Mouse (Mus musculus) embryo, embryonic 10.5 days (tissue): ENCODE data around the gene Trim38.

Experiments used
- DNase-seq: peaks from one replicate; pipeline ENCODE4 v3.0.0-alpha.2; 2015; ENCODE audit warnings: low spot score

Trim38 gene

DNA sequence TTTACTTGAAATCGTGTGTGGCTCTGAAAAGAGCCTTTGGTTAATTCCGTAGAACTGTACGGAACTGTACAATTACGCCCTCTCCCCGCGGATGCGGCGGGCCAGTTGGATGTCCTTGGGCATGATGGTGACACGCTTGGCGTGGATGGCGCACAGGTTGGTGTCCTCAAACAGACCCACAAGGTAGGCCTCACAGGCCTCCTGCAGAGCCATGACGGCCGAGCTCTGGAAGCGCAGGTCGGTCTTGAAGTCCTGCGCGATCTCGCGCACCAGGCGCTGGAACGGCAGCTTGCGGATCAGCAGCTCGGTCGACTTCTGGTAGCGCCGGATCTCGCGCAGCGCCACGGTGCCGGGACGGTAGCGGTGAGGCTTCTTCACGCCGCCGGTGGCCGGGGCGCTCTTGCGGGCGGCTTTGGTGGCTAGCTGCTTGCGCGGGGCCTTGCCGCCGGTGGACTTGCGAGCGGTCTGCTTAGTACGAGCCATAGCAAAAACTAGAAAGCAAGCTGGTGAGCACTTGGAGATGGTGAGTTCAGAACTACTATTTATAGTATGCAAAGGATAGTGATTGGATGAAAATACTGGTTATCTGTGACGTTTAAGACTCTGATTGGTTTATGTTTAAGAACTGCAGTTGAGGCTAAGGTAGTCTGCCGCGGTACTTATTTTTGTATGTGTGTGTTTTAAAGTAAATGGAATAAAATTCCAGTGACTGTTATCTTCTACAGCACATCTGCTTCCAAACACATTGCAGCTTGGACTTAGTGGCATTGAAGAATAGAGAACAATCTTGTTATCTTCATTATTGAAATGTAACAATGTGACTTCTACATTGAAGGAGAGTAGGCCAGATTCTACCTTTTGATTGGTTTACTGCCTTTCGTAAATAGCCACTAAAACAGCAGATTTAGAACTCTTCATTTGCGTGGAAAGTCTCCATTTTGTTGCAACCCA is 7.6 kb upstream of the Trim38 start, which contains the start of gene Hist1h3a:
Hist1h3a (minus strand) TSS at position 516 of the 951 bp plus-strand sequence.
- peak; percentile 90 for DNase-seq

DNA sequence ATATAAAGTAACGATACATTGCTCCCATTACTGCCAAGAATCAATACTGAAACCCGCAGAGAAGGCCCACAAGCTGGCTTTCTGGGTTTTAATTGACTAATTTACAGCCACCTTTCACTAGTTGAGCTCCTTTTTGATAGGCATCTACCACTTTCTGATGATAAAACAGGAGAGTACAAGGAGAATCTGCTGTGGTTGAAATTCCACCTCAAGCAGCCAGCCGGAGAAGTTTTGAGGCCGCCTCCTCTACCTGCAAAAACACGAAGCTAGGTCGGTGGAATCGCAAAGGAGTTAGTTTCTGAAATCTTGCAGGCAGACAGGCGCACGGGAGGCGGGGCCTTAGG is 6.5 kb upstream of the Trim38 start:
- no peak for DNase-seq

DNA sequence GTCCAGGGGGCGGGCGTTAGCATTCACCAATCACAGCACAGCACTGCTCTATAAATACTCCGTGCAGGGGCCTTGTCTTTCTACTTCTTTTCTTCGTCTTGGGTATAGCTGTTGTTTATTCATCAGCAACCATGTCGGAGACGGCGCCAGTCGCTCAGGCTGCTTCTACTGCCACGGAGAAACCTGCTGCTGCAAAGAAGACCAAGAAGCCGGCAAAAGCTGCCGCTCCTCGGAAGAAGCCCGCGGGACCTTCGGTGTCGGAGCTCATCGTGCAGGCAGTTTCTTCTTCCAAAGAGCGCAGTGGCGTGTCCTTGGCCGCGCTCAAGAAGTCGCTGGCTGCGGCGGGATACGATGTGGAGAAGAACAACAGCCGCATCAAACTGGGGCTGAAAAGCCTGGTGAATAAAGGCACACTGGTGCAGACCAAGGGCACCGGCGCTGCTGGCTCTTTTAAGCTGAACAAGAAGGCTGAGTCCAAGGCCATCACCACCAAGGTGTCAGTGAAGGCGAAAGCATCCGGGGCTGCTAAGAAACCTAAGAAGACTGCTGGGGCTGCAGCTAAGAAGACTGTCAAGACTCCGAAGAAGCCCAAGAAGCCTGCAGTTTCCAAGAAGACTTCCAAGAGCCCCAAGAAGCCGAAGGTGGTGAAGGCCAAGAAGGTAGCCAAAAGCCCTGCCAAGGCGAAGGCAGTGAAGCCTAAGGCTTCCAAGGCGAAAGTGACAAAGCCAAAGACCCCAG is 6.0 kb upstream of the Trim38 start, which contains the start of gene Hist1h1a:
Hist1h1a (plus strand) TSS at position 81 of the 738 bp plus-strand sequence.
- peak; percentile 98 for DNase-seq

DNA sequence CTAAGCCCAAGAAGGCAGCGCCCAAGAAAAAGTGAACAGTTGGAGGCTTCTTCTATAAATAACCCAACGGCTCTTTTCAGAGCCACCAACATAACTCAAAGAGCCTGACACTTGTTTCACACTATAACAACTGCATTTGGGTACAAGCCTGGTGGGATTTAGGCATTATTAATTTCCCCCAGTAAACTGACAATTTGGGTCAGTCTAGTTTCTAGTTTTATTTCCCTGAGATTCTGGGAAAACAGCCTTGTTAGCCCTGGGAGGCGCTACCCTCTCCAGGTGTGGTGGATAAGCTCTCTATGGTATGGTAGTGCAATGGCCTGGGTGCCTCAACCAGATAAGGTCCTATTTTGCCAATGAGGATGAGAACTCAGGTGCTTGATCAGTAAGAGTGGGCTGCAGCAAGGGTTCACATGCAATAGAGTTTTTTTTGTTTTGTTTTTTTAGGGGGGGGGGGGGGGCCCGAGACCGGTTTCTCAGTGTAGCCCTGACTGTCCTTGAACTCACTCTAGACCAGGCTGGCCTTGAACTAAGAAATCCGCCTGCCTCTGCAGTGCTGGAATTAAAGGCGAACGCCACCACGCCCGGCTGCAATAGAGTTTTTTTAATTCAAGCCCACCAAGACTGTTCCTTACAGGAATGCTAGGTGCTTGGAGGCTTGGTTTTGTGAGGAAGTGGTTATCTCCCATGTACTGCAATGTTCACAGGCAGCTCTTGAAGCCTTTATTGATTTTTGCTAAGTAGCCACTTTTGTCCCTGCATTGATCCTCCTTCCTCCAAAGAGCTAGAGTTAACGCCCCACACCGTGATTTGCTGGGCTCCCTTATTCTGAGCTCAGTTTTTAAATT is 5.2 kb upstream of the Trim38 start:
- DNase-seq, result peak; percentile 61

DNA sequence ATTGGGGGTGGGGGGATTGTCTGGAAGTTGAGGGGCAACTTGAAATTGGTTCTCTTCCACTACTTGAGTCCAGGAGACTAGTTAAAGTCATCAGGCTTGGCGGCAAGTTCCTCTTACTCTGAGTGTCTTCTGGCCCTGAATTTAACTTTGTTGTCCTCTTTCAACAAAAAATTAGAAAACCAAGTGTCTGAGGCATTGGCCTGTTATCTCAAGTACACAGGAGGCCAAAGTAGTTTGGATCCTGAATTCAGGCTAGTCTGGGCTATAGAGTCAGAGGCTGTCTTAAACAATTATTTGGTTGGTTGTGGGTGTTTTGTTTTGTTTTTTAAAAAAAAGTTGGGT is 4.6 kb upstream of the Trim38 start:
- no peak for DNase-seq

DNA sequence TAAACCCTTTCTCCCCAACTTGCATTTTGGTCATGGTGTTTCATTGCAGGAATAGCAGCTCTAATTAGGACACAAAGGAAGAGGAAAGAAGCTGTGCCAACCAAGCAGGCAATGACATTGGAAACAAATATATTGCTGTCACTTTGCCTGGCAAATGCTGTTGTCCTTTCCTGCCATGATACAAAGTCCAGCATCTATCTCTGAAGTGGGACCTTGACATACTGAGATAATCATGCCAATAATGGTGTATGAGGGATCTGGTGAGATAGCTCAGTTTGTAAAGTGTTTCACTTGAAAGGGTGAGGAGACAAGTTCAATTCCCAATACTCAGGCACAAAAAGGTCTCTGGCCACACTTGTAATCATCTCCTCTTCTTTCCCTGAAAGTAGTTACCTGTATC is 2.9 kb upstream of the Trim38 start:
- DNase-seq, result no peak

DNA sequence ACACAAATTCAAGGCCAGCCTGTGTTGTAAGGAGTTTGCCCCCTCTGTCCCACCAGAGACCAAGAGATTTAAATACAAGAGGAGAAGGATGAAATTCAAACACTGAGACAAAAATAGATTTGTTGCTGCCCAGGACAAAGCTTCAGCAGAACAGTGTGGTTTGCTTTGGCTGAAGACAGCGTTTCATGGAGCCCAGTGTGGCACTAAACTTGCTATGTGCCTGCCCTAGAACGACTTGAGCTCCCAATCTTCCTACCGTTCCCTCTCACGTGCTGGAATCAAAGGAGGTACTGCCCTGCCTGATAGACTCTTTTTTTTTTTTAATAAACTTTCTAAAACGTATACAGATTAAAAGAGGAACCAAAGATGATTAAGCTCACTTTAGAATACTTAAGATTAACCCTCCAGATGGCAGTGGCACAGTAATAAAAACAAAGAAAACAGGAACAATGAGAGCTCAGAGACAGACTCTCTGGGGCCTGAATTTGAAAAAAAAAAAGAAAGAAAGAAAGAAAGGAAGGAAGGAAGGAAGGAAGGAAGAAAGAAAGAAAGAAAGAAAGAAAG is 797 bp upstream of the Trim38 start:
- no peak for DNase-seq

DNA sequence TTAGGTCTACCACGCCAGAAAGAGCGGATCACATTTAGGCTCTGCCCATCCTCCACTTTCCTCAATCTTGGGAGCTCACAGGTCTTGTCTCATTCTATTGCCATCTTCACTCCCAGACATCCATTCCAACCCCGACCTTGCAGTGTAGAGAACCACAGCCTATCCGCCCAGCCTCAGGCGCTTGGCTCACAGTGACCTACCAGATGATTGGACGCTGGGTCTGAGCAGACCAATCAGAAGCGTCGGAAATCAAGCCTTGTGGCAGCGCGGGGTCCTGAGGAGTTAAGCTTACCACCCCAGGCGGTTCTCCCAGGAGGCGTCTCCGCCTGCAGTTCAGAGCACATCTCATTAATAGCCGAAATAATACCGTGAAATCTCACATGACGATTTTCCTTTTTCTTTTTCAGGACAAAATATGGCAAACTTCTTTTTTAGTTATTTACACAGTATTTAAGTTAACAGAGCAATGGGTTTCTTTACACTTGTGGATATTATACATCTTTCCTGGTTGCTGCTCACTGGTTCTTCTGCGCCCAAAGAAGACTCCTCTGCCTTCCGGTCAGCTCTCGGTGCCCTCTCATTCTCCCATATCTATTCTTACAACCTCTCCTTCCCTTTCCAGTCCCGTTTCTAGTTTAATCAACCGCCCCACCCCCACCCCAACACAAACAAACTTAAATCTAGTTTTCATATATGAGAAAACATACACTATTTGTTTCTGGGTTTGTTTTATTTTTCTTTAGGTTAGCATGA is 3.0 kb downstream of the Trim38 start:
- peak; percentile 83 for DNase-seq

DNA sequence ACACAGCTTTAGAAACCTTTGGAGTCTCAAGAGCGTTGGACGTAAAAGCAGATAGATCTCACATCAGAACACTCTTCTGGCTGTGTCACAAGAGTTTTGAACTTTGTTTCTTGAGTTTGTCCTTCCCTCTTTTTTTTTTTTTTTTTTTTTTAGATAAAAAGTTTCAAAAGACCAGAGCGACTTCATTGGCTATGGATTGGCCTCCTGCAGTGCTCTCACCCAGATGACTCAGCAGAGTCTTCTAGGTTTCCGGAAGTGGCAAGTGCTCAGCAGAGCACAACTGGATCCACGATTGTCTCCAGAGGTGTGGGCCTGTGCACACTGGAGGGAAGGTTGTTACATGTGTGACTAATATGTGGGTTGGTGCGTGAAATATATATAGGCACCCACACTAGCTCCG is 8.6 kb downstream of the Trim38 start:
- no peak for DNase-seq

DNA sequence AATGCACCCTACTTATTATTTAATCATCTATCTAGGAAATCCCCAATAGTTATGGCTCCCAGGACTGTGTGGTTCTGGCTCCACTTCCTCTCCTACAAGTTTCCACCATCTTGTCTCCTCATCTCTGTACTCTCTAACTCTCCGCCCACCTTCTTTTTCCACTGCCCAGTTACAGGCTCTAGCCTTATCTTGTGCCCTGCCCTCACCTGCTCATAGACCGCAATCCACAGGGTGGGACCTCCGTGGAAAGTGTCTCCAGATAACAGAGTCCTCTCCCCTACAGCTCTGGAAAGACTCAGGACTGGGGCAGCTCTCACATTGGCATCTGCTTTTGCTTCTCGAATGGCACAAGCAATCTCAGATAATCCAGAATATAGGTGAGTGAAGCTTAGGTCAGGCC is 9.3 kb downstream of the Trim38 start:
- DNase-seq, result no peak

DNA sequence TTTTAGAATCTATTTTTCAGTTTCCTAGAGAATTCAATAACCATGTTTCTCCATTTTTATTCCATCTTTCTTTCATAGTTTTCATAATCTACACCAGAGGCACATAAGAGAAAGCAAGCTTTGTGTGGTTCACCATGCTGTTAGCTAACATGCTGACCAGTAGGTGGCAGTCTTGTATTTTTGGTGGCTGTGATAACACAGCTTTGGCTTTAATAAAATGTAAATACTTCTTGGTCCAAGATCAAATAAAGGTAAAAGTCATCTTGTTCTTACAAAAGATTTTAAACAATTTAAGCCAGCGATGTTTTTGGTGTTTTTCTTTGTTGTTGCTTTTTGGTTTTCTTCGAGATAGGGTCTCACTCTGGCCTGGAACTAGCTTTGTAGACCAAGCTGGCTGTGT is 22.8 kb downstream of the Trim38 start:
- peak; percentile 77 for DNase-seq

DNA sequence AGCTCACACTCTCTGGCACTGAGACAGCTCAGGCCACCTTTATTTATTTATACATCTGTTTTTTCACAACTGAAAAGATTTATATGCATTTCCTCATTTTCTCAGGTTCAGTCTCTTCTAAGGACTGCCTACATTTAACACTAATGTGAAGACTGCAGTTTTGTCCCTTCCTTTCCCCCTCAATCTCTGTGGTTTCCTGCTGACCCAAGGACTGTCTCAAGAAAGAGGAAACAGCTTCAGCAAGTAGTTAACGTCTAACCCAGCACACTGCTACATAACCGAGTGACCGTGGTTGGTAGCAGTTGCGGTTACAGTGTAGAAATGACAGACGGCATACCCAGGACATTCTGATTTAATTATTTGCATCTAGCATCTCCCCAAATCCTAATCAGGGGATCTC is 29.7 kb downstream of the Trim38 start:
- no peak for DNase-seq

DNA sequence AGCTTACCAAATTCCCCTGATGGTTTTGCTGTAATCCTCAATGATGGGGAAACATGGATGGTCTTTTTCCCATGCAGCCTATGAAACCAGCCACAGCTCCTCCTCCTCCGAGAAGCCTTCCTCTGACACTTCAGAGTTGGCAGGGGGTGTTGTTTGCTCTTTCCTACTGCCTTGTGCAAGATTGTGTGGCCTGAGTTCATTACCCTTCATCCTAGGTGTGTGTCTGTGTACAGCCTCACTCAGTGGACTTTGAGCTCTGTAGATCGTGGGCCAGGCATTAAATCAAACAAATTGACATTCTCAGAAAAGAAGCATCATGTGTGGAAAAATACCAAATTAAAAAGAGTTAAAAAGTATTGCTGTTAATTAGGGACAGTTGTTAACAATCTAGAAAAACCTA is 34.8 kb downstream of the Trim38 start:
- DNase-seq, result no peak

DNA sequence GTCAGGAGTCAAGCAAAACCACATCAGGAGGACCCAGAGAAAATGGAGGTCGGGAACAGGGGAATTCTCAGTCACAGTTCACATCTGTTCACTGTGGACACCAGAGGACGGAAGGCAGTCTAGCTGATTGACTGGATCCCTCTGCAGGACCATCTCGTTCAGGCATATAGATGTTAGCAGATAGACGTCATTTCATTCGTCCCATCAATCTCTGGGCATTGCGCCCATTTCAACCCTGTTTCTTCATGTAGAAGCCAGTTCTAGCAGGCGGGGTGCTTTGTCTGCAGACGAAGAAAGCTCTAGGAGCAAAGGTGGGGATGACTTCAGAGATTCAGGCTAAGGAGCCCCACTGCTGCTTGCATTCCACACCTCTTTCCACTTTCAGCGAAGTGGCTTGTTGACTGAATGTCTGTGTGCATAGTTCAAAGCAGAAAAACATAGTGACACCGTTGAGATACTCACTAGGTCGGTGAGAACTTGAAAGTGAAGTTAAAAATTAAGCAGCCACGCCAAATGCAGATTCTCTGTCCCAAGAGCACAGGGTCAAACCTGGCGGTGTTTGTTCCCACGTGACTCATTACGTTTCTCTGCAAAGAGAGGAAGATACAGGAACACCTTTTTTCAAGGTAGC is 36.8 kb downstream of the Trim38 start, which contains the start of gene Slc17a2:
Slc17a2 (plus strand) TSS at position 572 of the 631 bp plus-strand sequence.
- no peak for DNase-seq

DNA sequence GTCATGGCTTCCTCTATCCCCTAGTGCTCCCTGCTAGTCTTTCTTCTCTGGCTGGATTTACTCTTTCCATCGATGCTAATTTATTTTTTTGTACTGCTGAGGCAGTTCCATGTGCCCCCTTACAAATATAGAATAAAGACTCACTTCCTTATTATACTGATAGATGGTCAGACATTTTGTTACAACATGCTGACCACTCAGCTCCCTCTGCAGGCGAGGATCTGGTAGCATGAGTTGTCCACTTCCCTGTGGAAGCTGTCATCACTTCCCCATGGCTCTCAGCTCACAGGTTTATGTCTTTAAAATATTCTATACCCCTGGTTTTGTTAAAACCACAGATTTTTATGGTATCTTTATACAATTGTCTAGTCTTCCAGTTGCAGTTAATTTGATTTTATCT is 46.4 kb downstream of the Trim38 start:
- no peak for DNase-seq

DNA sequence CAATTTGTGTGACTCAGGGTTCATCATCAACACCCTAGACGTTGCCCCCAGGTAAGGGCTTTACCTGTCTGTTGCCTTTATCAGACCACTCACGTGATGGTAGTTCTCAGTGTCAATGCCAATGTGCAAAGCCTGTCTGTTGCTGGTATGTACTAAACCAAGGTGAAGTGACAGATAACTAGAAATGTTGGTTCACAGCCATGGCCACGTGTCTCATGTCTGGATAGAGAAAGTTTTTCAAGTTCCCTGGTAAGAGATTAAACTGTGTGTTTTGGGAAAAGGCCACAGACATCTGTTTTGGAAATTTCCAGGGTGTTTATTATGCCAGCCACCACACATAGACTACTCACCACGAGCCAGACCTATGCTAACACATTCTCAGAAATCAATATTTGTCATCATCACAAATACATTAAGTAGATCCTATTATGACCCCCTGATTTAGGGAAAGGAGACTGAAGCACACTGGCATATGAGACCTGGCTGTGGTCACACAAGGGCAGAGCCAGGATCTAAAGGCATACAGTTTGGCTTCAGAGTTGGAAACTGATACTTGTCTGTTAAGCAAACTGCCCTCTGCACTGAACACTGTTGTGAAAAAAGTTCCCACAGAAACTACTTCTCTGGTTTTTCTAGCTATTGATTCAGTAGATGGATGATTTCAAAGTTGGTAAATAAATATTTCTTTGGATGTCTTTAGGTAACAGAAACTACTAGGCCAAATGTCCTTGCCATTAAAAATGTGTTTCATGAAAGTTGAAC is 50.6 kb downstream of the Trim38 start:
- DNase-seq, result no peak

DNA sequence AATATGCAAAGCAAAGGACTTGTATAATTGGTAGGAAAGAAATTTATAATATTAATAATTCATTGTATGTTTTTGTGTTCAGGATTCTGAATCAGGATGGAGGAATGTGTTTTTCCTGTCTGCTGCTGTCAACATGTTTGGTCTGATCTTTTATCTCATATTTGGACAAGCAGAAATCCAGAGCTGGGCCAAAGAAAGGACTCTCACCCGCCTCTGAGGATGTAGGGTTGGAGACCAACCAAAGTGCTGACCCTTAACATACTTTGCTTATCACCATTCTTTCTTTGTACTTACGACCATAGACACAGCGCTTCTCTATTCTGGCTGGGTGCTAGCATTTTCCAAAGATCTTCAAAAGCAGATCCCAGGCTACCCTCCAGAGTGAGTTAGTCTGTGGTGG is 52.5 kb downstream of the Trim38 start:
- DNase-seq, result no peak

DNA sequence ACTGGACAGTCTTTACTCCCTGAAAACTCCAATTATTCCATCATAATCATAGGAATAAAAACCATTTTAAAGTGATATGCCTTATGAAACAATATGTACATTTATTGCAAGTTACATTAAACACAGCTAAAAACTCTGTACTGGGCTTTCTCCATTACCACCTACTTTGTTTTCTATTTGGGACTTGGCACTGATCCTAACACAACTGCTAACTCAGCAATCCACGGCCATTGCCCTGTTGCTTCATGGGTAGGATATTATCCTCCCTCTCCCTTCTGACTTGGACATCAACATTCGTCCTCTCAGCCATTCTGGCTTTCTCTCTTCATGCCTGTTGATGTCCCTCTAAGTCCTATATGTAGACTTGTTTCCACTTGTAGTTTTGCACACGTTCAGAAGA is 56.9 kb downstream of the Trim38 start:
- no peak for DNase-seq

DNA sequence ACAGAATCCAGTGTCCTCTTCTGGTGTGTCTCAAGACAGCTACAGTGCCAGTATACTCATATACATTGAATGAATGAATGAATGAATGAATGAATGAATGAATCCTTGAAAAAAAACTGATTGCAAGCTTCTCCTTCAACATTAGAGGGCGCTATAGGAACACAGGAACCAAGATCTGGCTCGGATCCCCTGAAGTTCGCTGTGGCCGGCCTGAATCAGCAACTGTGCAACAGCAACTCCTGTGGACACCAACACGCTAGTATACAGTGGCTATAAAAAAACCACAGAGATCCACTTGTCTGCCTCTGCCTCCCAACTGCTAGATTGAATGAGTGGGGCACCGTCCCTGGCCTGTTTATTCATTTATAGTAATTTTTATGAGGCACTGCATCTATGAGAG is 63.3 kb downstream of the Trim38 start:
- DNase-seq, result peak; percentile 80

DNA sequence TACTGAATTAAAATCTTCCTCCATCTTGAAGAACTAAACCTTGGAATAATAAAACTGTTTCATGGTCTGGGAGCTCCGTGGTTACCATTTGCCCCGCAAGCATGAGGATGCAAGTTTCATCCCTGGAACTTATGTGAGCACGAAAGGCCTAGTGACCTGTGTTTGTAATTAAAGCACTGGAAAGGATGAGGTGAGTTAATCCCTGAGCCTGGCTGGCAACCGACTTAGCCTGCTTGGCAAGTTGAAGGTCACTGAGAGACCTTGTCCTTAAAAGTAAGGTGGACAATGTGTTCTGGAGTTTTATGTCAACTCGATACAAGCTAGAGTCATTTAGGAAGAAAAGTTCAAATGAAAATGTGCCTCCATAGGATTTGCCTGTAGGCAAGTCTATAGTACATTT is 65.1 kb downstream of the Trim38 start:
- no peak for DNase-seq
